Mouse (Mus musculus) monocyte, adult 5-6 weeks (primary cell): Measurements from ENCODE around the gene Zfp541. TPM values are rescaled to one million over a fixed set of nuclear protein-coding genes. Genes with fewer than 3 reads are reported as not detected.

ENCODE experiments used
- ATAC-seq: fragments of 153-309, 156-312 bp; replicated peaks from 2 replicates; pipeline ENCODE4 v1.8.0; 2017; ENCODE audit warnings: mild to moderate bottlenecking; ENCODE audit not compliant: low TSS enrichment, insufficient number of reproducible peaks, severe bottlenecking, poor library complexity, low FRiP score
- total RNA-seq: library from RNA; stranded (forward); fragments of 200-1000, 200-491, 200-594 nt; gene quantifications from 3 replicates; pipeline ENCODE4 v1.2.3, GENCODE M21; 2017

Zfp541 gene
- total RNA-seq, 1 experiment from 2014 or later: not detected

DNA sequence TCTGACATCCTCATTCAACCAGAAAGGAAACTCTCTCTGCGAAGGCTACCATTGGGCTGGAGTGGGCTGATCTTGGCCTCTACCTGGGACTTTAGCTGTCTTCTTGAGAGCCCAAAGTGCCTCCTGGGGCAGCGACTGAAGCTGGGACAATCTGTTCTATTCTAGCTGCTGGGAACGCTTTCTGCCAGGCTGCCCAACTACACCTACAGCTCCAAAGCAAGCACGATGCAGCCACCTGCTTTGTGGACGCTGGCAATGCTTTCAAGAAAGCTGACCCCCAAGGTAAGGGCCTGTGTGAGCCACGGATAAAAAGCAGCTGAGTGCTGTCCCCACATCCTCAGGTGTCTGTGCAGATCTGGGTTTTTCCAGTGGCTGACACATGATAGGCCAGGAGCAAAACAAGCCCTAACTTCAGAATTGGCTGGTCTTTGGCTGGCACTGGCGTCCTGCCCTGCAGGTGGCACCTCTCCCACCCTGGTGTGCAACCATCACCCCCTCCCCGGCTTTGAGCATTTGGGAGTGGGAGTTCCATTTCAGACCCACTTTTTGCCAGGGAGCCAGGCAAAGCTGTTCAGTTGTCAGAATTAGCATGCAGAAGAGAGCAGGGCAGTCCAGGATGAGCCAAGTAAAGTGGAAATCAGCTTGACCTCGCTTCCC is 47.4 kb downstream of the Zfp541 start:
- no peak for ATAC-seq

DNA sequence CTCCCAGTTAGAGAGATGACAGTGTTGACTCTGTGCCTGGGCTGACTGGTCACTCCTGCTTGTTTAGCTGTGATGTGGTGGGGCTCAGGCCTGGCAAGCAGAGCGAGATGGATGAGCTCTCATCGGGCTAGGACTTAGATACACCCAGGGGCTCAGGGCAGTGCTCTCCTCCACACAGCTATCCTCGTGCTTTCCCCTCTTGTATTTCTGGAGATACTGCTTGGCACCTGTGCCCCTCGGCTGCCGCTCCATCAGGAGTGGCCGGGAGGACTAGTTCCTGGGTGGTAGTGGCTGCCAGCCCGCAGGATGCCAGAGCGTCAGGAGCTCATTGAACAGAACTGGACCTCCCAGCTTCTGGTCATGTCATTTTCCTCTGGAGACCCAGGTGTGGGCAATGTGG is 48.5 kb downstream of the Zfp541 start:
- no peak for ATAC-seq

DNA sequence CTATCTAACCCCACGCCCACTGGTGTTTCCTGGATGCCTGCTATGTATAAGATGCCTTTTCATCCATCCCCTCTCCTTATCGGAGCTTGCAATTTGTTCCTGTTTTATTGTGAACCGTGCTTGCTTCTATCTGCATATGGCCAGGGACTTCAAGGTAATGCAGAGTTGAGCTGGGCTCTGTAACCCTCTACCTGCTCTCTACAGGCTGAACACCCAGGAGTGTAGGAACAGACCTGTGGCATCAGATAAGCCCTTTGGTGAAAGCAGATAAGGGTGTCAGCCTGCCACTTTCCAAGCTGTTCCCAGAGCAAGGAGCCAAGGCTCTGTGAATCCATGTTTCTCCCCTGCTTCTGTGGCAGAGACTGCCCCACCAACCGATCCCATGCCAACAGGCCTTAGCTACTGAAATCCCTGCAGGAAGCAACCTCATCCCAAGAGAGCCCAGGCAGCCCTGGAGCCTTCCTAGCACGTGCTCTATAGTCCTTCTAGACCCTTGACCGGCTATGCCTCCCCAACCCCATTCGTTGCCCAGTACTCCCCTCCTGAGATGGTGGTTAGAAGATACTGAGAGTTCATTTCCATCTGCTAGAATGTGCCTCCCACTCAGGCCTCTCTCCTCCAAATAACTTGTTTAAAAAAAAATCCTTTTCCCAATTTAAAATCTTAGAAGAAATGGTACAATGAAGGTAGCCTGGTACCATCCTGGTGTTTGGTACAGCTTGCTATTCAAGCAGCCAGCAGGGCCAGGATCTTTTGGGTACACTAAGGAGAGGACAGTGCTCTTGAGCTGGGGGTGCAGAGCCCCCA is 49.9 kb downstream of the Zfp541 start:
- ATAC-seq: no peak

DNA sequence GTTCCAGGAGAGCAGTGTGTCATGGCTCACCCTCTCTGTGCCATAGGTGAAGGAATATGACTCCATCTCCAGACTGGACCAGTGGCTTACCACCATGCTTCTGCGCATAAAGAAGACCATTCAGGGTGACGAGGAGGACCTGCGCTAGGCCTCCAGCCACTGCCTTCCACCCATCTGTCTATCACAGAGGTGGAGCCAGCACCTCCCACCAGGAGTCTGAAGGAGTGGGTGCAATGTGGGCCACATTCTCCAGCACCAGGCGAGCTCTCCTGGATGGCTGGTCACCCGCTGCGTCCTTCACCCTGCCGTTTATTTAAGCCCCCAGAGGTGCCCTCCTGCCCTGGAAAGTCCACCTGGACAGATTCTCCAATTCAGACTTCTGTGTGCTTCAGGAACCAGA is 54.8 kb downstream of the Zfp541 start:
- ATAC-seq: no peak

DNA sequence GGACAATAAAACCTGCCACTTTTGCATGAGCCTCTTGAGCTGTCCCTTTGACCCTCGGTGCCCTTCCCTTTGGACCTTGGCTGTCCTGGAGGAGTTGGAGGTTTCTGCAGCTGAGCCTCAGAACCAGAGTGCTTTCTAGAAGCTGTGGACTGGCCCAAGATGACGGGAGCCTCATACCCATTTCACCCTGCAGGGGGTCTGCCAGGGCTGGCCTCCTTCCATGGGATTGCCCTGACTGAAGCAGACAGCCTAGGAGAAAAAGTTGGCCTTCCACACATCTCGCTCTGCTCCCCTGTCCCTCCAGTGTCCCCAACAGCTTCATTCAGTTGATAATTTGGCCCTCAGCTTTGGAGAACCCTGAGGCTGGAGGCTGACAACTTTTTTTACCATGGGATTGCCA is 55.5 kb downstream of the Zfp541 start:
- ATAC-seq: no peak

DNA sequence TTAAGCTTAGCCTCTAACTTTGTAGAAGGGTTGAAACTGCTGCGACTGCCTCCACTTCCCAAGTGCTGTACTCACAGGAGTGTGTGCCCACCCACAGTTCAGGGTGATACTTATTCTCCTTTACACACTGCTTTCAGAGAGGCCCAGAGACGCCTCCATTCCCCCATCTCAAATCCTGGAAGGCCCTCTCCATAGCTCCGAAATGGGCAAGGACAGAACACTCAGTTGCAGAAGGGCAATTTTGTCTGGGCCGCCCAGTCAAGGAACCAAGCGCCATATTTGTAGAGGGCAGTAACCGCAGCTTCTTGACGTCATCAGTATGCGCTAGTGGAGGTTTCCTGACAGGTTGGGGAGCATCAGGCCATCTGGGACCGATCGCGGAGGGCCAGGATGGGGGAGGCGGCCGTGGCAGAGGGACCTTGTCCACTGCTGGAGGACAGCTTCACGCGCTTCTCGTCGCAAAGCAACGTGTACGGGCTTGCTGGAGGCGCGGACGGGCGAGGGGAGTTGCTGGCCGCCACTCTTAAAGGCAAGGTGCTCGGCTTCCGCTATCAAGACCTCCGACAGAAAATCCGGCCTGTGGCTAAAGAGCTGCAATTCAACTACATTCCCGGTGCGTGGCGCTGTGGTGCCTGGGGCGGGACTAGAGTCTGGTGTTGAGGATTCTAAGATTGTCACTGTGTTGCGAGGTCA is 58.1 kb downstream of the Zfp541 start, which contains the start of gene Kptn:
Kptn (plus strand) TSS at position 327 of the 693 bp plus-strand sequence.
- peak; percentile 86 for ATAC-seq

DNA sequence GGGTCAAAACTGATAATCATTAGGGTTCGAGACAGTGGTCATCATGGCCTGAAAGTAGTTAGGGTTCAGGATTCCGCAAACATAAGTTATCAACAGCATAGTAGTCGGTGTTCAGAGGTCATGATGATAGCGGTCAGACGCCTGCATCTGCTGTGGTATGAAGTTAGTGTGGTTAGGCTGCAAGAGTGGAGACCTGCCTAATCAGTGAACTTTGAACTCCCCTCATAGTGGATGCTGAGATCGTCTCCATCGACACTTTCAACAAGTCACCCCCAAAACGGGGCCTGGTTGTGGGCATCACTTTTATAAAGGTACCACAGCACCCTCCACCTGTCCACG is 58.6 kb downstream of the Zfp541 start:
- no peak for ATAC-seq

DNA sequence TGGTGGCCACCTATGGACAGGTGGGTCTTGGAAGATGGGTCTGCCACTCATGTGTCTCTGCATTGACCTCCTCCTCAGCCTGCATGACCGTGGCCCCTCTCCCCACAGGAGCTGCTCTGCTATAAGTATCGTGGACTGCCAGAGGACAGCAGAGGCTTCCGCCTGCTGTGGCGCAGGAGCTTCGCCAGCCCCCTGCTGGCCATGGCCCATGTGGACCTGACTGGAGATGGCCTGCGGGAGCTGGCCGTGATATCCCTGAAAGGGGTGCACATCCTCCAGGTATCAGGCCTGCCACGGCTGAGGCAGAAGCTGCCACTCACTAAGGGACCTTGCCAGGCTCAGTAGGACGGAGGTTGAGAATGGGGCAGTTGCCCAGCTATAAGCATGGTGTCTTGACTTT is 64.2 kb downstream of the Zfp541 start:
- ATAC-seq: no peak

DNA sequence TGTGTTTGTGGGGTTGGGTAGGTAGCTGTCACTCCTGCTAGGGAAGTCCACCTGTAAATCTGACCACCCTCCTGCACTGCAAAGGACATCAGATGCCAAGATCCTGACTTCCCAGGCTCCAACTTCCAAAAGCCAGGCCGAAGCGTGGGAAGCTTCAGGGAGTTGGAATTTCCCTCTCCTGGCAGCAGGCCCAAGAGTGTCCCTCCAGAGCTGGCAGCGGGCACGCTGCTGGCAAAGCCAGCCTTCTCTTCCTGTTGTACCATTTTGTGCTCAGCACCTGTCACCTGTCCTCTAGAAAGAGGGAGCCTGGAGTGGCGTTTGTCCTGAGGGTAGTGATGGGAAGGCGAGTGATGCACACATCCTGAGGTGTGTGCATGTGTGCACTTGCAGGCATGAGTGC is 66.7 kb downstream of the Zfp541 start:
- ATAC-seq: no peak

DNA sequence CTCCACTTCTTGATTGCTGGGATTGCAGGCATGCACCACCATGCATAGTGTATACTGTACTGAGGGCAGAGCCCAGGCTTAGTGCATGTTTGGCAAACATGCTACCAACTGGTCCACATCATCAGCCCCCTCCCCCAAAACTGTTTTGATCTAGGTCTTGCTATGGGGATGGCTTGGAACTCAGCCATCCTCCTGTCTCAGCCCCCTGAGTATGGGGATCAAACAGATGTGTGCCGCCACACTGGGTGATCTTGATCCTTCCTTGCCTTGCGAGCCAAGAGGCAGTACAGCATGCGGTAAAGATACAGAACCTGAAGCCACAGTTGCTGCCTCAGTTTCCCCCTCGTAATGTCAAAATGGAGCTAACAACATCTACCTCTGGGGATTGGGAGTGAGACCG is 67.3 kb downstream of the Zfp541 start:
- no peak for ATAC-seq

DNA sequence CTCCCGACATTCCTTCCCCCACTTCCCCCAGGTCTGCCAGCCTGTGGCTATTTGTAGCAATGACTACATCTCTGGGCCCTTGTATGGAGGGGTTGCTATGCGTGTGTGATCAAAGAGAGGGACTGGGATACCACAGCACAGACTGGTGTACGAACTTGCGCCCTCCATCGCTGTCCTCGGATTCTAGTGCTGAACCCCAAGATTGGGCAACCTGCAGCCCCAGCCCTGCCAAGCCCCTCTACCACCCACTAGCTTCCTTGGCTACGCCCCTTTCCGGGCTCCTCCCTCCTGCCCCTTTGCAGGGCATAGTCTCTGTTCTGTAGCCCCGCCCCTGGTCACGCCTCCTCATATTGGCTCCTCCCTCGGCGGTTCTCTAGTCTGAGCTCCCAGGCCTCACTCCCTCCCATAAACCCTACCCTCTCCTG is 67.8 kb downstream of the Zfp541 start, which contains the start of gene Slc8a2:
Slc8a2 (plus strand) TSS at position 406 of the 425 bp plus-strand sequence.
- no peak for ATAC-seq

DNA sequence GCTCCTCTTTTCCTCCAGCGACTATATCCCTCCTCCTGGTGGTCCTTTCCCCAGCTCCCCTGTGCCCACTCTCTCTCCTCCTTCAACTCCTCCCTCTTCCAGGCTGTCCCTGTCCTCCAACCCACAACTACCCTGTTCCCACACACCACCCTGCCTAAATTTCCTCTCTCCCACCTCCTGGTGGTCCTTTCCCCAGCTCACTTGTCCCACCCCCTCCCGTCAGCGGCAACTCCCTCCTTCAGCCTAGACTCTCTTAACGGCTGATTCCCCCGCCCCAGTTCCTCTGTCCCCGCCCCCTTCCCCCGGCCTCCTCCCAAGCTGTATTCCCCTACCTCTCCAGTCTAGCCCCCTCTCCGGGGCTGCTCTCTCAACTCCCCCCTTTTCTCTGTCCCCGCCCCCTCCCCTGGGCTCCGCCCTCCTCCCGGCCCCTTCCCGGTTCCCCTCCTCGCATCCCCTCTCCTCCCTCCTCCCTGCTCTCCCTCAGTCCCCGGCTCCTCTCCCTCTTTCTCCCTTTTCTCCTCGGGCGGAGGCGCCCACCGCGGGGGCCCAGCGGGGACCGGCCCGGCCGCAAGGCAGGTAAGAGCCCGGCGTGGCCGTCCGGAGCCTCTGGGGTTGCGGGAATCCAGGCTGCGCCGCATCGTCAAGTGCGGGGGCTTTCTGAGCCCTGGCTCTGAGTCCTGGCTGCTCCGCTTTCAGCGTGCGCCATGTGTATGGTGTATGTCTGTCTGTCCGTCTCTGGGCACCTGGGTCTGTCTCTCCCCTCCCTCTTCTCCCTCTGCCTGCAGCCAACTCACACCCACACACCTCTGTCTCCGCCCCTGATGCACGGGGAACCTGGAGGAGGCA is 68.5 kb downstream of the Zfp541 start:
- ATAC-seq: no peak

DNA sequence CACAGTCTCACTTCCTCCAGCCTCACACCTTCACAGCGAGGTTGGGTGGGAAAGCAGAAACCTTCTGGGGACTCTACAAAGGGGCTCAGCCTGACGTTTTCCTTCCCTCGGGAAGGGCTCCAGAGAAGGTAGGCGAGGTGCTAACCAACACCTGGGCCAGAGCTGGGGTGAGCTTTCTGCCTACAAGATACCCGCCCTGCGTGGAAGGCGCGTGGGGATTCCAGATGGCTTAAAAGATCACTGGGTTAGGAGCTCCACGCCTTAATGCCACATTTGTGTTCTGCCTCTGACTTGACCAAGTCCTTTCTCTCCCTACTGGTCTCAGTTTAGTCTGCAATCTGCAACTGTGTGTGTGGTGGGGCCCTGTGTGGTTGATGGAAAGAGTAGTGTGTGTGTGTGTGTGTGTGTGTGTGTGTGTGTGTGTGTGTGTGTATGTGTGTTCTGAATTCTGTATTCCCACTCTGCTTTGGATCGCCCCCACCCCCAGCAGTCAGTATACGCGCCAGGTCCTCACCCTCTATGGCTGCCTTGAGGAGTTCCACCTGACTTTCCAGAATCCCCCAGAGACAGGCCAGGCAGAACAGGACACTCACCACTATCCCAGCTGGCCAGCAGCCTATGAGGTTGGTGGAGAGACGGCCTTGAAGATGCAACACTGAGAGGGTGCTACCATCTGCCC is 69.5 kb downstream of the Zfp541 start:
- no peak for ATAC-seq

DNA sequence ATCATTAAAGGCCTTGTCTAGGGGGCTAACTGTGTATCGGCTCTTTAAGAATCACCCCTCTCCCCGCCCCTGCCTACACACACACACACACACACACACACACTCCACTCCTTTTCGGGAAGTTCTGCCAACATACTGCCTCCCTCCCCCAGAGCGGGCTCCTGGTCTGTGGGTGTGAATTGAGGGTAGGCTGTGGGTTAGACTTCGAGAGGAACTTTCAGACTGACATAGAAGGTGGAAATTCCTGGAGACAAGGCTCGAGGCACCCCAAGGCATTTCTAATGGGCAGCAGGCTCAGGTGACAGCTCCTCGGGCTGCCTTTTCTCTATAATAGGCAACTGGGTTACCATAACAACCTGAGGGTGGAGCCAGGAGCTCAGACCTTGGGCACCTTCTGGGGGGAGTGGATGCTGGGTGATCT is 70.6 kb downstream of the Zfp541 start:
- no peak for ATAC-seq

DNA sequence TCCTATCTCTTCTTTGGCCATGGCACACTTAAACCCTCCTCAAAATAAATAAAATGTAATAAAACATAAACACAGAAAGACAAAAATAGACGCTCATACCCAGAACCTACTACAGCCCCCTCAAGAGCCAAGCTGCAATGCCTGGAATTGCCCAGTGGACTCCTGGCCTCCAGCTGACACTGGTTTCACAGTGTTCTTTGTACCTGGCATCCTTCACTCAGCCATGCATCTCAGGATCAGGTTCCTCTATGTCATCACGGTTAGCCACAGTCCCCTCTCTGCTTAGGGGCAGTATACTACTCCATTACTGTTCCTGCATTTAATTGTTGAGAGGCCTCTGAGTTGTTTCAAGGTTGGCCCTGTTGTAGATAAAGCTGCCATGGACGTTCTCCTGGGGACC is 71.3 kb downstream of the Zfp541 start:
- no peak for ATAC-seq

DNA sequence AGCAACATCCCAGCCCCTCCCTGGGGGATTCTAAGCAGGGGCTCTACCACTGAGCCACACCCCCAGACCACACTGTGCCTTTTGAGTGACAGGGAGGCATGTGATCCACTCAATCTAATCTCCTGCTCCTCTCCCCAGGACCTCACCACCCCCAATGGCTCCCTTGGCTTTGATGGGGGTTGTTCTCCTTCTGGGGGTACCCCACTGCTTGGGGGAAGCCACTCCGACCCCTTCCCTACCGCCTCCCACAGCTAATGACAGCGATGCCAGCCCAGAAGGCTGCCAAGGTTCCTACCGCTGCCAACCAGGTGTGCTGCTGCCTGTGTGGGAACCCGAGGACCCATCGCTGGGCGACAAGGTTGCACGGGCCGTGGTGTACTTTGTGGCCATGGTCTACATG is 72.1 kb downstream of the Zfp541 start:
- ATAC-seq: no peak

DNA sequence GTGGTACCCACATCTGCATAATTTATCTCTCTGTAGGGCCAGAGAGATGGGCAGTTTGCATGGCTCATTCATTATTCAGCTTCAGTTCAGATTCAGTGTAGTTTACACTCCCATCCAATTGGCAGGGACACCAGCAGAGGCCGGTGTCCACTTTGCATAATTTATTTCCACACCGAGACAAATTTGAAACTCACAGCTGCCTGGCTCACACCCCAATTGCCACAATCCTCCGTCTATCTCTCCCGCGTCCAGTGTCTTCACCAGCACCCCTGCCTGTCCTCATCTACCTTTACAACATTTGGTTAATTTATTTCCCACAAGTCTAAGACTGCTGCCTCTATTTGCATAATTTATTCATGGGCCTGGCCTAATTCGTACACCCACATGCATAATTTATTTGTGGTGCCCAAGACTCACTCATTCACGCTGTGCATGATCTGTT is 73.4 kb downstream of the Zfp541 start:
- no peak for ATAC-seq
